In genomic region chr3:69800829-69801384, GRCm38 (mm10) we compare ENCODE assay signal across 14 mouse cellular contexts. TPM values are rescaled to one million over a fixed set of nuclear protein-coding genes. Genes with fewer than 3 reads are reported as not detected.
DNase-seq lines count a peak whose midpoint lies in the region; ATAC-seq and TF ChIP-seq lines count a peak whose summit lies in the region.
"Had no signal": no experiment of that assay in that cellular context is flagged by ENCODE, and none has a peak within 500 bp of the region (broad histone marks: within the 10 kb centered on the region; RNA-seq: fewer than 3 reads in every experiment).

No protein-coding gene starts in this region.

- TF ChIP-seq CTCF in lung, embryonic 14.5 days (IDR thresholded peaks at IDR 0.05; ENCODE audit: low read depth): no peak

- no peaks in the 10 kb centered on the region for H3K27me3 ChIP-seq in lung, embryonic 14.5 days (ENCODE audit: insufficient read depth, low read length)
- H3K27me3 ChIP-seq in hindbrain, embryonic 16.5 days (replicated peaks; ENCODE audit: control insufficient read depth, insufficient read depth, low read length): no peaks in the 10 kb centered on the region
- no peaks in the 10 kb centered on the region for H3K27me3 ChIP-seq in neural tube, embryonic 14.5 days (ENCODE audit: control insufficient read depth, insufficient read depth, low read length)
- H3K27me3 ChIP-seq: liver, embryonic 13.5 days had no signal

- H3K4me3 ChIP-seq in lung, embryonic 14.5 days (ENCODE audit: low read depth, low read length): no peak overlapping the region
- no peak overlapping the region for H3K4me3 ChIP-seq in hindbrain, embryonic 16.5 days (ENCODE audit: low read length)
- no peak overlapping the region for H3K4me3 ChIP-seq in neural tube, embryonic 14.5 days (ENCODE audit: low read depth, low read length)
- H3K4me3 ChIP-seq: liver, embryonic 13.5 days had no signal

- H3K9ac ChIP-seq in lung, embryonic 14.5 days: no peak overlapping the region
- no peak overlapping the region for H3K9ac ChIP-seq in hindbrain, embryonic 16.5 days (ENCODE audit: low read depth, low read length)
- no peak overlapping the region for H3K9ac ChIP-seq in neural tube, embryonic 14.5 days (replicated peaks; ENCODE audit: low read depth, low read length)
- H3K9ac ChIP-seq: forebrain, postnatal 0 days; liver, embryonic 13.5 days had no signal

- peak; percentile 39; the same call in 1 of the 2 replicates for ATAC-seq in lung, embryonic 14.5 days (ENCODE audit: insufficient read depth)
- peak; percentile 52; the same call in 1 of the 2 replicates for ATAC-seq in hindbrain, embryonic 16.5 days
- peak; percentile 84 for ATAC-seq in neural tube, embryonic 14.5 days (ENCODE audit: low read depth)
- ATAC-seq: forebrain, postnatal 0 days had no signal

- no peaks in the 10 kb centered on the region for H3K36me3 ChIP-seq in lung, embryonic 14.5 days (ENCODE audit: insufficient read depth)
- no peaks in the 10 kb centered on the region for H3K36me3 ChIP-seq in hindbrain, embryonic 16.5 days (ENCODE audit: control insufficient read depth, insufficient read depth, low read length)
- no peaks in the 10 kb centered on the region for H3K36me3 ChIP-seq in neural tube, embryonic 14.5 days (ENCODE audit: control insufficient read depth, insufficient read depth, low read length)
- H3K36me3 ChIP-seq: liver, embryonic 13.5 days had no signal

- 30% methylated on average over 7 of the region's 7 CpGs for WGBS in lung, embryonic 14.5 days
- 55% methylated on average over 7 of the region's 7 CpGs for WGBS in hindbrain, embryonic 16.5 days
- WGBS in neural tube, embryonic 14.5 days: 31% methylated on average over 7 of the region's 7 CpGs

- DNase-seq in lung, embryonic 14.5 days: peak; percentile 44
- no peak for DNase-seq in lung, adult 18-20 months
- peak; percentile 3 for DNase-seq in embryo, embryonic 11.5 days (ENCODE audit: low read depth, low spot score)
- no peak for DNase-seq in liver
- DNase-seq in thymus, postnatal 4 days: no peak
- DNase-seq: cerebellum, adult 8-10 months; forebrain, postnatal 0 days; kidney, adult 9 months; kidney, postnatal 36 days; liver, embryonic 13.5 days had no signal

- no peaks in the 10 kb centered on the region for H3K4me1 ChIP-seq in lung, embryonic 14.5 days (ENCODE audit: insufficient read depth)
- 0 out of 2 replicates have a peak, but pooled peaks cover 3% of the 10 kb centered on the region for H3K4me1 ChIP-seq in hindbrain, embryonic 16.5 days (ENCODE audit: control insufficient read depth, insufficient read depth, low read depth, low read length)
- no peaks in the 10 kb centered on the region for H3K4me1 ChIP-seq in neural tube, embryonic 14.5 days (ENCODE audit: control insufficient read depth, insufficient read depth, low read length)
- H3K4me1 ChIP-seq: liver, embryonic 13.5 days had no signal

- H3K9me3 ChIP-seq in lung, embryonic 14.5 days (ENCODE audit: low read depth, low read length): no peaks in the 10 kb centered on the region
- no peaks in the 10 kb centered on the region for H3K9me3 ChIP-seq in hindbrain, embryonic 16.5 days (ENCODE audit: control insufficient read depth, low read length)
- no peaks in the 10 kb centered on the region for H3K9me3 ChIP-seq in neural tube, embryonic 14.5 days (ENCODE audit: control insufficient read depth, low read length)
- H3K9me3 ChIP-seq: liver, embryonic 13.5 days had no signal

- H3K4me2 ChIP-seq in lung, embryonic 14.5 days: no peak overlapping the region
- H3K4me2 ChIP-seq in hindbrain, embryonic 16.5 days (ENCODE audit: low read length): no peak overlapping the region
- H3K4me2 ChIP-seq in neural tube, embryonic 14.5 days (ENCODE audit: low read depth, low read length): no peak overlapping the region
- H3K4me2 ChIP-seq: liver, embryonic 13.5 days; midbrain, embryonic 11.5 days had no signal

- H3K27ac ChIP-seq in lung, embryonic 14.5 days (ENCODE audit: low read depth): no peak overlapping the region
- H3K27ac ChIP-seq in hindbrain, embryonic 16.5 days (ENCODE audit: low read depth, low read length): no peak overlapping the region
- no peak overlapping the region for H3K27ac ChIP-seq in neural tube, embryonic 14.5 days (ENCODE audit: low read depth, low read length)
- H3K27ac ChIP-seq: liver, embryonic 13.5 days; macrophage had no signal

RNA-seq across cellular contexts. Expression of gene Sptssb, which starts 58.8 kb away (rescaled TPM):
- 9.8 and 10.8 TPM in 2 replicates for polyA plus RNA-seq in lung, embryonic 14.5 days (2014; fragmentation: Nextera tagmentation; extraction: Ambion mirVana)
- 1.6 and 2.1 TPM in 2 replicates for polyA plus RNA-seq in hindbrain, embryonic 16.5 days (2015; fragmentation: Nextera tagmentation; extraction: Ambion mirVana)
- 0.63 and 1.4 TPM in 2 replicates for polyA plus RNA-seq in neural tube, embryonic 14.5 days (2014; fragmentation: Nextera tagmentation; extraction: Ambion mirVana)
- polyA plus RNA-seq: macrophage had no signal

Comparison
In these comparisons a context has a peak if more than half of its experiments do, and no peak if none do; other contexts are left out.
1. DNase-seq: peak in lung, embryonic 14.5 days (single experiment) and embryo, embryonic 11.5 days (single experiment); none in lung, adult 18-20 months (0 of 2), liver (single experiment) and thymus, postnatal 4 days (single experiment).
2. Peak in every context shown above with its lines, with median percentiles within 50 percentile points of each other: ATAC-seq.